Mouse (Mus musculus) gastrocnemius, postnatal 25 days (tissue): ENCODE measurements at regions not wholly inside any gene's neighbourhood (a gene's known extent, or its start where the extent isn't known, plus 50 kb on each side); places are given as distances from the start of the nearest gene placed in this dataset.

Experiments used
- DNase-seq: peaks from one replicate; pipeline ENCODE4 v3.0.0; 2022

DNA sequence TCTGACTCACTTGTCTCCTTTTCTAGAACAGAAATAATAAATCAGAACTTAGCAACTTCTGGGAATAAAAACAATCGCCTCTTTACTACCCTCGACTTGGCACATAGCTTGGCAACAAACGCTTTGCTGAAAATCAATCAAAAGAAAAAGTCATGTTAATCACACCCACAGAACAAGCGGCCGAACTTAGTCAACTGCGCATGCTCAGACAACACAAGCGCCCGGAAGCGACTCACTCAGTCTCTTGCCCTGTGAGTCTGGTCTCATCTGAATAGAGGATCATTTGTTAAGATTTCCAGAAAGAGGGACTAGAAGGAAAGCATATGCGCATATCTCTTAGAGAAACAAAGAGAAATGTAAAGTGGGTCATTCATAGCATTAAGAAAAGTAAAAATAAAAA is 375.8 kb downstream of the Gpd2 start:
- no peak for DNase-seq

GRCm38 (mm10) chr2:57614587-57614991 is 377.2 kb downstream of the Gpd2 start:
- DNase-seq: no peak

DNA sequence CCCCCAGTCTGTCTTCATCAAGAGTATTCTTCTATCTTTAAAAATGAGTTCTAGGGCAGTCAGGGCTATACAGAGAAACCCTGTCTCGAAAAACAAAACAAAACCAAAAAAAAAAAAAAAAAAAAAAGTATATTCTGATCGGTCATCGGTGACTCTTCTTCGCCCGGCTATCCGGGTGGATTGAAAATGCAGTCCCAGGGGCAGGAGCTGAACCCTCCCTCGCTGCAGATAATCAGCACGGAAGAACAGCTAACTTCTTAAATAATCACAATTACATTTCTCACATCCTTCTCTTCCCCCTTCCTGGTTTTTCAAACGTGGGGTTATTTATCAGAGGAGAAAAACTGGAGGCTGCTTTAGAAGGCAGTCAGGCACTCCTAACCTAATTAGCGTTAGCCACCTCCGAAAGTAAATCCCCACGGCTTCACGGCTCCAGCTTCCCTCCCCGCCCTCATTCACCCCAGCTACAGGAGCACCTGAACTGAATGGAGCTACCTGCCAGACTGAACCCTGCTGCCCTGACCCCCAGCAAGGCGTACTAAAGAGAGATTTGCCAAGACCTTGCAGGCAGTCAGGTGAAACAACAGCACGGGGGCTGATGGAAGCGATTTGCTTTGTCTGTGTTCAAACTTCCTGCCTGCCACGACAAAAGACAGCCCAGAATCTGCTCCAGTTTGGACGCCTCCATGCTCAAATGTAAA is 379.2 kb downstream of the Gpd2 start:
- DNase-seq: no peak

DNA sequence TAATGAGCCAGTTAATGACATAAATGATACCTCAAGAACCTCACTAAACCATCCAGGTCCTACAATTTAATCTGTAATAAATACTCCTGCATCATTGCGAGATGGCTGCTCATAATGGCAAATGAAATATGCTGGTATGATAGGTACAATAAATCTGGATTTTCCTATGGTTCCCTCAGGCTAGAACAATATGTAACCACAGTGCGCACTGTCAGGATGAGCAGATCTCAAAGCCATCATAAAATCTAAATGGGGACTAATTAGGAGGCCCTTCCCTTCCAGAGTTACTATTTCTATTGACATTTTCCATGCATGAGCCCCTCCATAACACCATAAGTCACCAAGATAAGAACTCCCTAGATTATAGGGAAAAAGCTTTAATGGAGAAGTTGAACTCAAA is 379.8 kb downstream of the Gpd2 start:
- no peak for DNase-seq

- DNase-seq: no peak
These were observed 353.6 kb upstream of the Galnt5 start for GRCm38 (mm10) chr2:57644117-57644516.

- DNase-seq: no peak
These were observed 353.1 kb upstream of the Galnt5 start for GRCm38 (mm10) chr2:57644541-57644940.

DNA sequence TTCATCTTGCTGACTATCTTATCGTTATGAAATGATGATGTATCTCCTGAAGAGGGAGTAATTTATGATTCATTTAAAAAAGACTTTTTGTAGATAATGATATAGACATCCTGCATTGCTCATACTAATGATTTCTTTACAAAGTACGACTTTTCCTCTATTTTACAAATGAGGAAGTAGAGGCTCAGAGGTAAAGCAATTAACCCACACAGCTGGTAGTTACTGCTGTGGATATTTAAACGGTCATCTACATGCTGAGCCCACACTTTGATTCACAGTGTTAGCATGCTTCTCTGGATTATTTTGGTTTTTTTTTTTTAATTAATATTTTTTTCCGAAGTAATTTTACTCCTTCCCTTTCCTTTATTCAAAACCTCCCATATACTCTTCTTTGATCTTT is 348.7 kb upstream of the Galnt5 start:
- DNase-seq: no peak

GRCm38 (mm10) chr2:57657409-57657808 is 340.3 kb upstream of the Galnt5 start:
- DNase-seq: no peak

DNA sequence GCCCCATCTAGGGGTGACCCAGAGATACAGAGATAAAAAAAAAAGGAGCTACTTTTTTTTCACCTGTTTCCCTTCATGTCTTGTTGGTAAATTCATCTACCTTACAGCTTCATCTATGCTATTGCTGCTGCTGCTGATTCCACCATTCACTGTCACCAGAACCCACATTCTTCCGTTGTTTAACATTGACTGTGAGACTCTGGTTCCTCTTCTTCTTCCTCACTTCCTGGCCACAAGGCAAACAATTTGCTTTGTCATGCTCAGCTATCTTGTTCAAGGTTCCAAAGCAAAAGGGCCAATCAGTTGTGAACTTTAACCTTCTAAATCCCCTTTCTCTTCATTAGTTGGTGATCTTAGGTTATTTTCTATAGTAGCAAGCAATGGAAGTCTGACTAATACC is 335.8 kb upstream of the Galnt5 start:
- no peak for DNase-seq

GRCm38 (mm10) chr2:57672007-57672643 is 325.6 kb upstream of the Galnt5 start:
- no peak for DNase-seq

DNA sequence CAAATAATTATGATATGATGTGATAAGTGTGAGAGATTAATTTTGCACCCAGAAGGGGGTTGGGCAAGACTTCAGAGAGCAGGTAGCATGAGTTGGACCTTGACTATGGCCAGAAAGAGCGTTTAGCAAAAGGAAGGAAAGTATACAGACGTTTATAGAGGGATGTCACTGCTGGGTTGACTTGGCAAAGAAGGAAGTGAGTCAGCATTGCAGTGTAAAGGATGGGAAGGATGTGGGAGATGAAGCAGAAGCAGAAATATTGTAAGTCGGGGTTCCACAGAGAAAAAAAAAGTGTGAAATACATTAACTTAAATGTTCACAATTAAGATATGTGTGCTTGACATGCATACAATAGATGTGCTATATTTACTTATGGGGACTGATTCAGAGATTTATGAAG is 307.8 kb upstream of the Galnt5 start:
- no peak for DNase-seq

DNA sequence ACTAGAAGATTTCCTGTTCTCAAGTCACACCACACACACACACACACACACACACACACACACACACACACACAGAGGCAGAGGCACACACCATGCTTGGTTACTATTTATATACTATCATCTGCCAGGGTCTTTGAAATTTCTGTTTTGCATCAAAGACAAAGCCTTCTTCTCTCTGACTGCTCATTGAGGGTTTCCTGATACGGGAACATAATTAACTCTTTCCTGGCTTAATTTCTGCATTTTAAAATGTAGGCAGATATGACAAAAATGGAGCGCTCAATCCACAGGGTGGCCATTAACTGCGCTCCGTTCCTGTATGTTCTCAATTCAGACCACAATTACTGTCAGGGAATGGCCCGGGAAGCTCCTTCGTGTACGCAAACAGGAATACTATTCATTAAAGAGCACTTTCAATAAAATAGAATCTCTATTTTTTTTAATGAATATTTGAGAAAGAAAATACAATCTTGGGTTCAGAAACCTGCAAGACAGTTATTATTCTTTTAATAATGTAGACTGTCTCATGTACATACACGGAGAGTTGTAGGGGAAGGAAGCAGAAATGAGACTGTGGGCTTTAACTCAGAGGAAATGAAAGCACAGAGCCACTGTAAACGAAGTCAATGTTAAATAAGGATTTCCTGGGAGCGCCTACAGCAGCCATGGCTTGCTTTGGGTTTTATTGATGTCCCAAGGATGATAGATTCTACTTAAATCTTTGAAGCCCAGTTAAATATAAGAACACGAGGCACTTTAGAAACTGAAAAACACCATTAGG is 300.5 kb upstream of the Galnt5 start:
- no peak for DNase-seq

DNA sequence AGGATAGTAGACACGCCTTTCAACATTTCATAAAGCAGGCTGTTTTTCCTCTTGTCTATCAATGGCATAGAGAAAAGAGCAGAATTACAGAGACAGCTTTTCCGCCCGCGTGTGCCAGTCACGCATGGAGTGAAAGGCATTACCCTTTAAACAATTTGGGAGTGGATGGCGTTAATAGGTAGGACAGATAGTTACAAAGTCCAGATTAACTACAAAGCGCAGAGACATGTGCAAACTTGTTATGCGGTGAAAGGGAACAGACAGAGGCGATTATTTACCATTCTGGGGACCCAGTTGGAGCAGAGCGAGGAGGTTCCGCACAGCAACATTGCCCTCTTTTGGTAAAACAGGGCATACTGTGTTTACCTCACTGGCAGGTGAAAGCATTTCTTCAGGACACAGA is 299.0 kb upstream of the Galnt5 start:
- no peak for DNase-seq

DNA sequence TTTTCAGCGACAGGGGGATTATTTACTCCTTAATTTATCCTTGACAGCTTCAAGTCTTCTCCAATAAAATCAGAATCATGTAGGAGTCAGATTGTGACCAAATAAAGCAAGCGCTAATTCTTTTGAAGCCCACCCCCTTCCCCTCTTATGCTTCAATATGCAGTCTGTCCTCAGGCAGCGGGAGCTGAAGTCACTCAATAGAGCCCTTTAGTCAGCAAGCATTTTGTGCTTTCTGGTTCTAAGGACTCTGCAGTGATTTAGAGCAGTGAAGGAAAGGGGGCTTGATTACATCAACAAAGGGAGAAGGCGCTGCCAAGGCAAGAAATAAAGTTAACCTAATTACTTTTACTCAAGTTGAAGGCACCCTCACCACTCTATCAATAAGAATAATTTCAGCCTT is 298.5 kb upstream of the Galnt5 start:
- no peak for DNase-seq

GRCm38 (mm10) chr2:57716754-57717510 is 280.8 kb upstream of the Galnt5 start:
- no peak for DNase-seq
